Mouse (Mus musculus): ENCODE results near the gene Trmt44. TPM values are rescaled to one million over a fixed set of nuclear protein-coding genes. Genes with fewer than 3 reads are reported as not detected.
A peak's percentile ranks its signal among the peaks of the same experiment; 100 is the strongest.

Trmt44 gene
- total and polyA plus RNA-seq, 3 experiments, result 6.5 to 7.9 (median 7.5) TPM

- in situ Hi-C loops (cut with MboI; ENCODE audit: low pct_ligation_motif_present, low pct_unique_long_range_greater_than_20kb, low sequenced_read_pairs) (no loop called here), dilution Hi-C loops (cut with MboI; ENCODE audit: extremely low pct_ligation_motif_present, extremely low pct_unique_long_range_greater_than_20kb, low sequenced_read_pairs) (no loop called here)
- Histone ChIP-seq H3K27ac (ENCODE audit: insufficient read depth, low read depth) (no peak overlapping the region), H3K36me3 (replicated peaks in 1 of 2; ENCODE audit: control insufficient read depth in 1 of 2, insufficient read depth in 1 of 2, low read length in 1 of 2) (peaks cover 6 to 44% of the 10 kb centered on the region in 2 experiments), H3K4me3 (replicated peaks in 1 of 3; ENCODE audit: low read depth in 2 of 3, low read length in 2 of 3, poor library complexity in 1 of 3) (no peak overlapping the region), H3K9ac (ENCODE audit: insufficient read depth, low read depth) (no peak overlapping the region), H3K4me1 (ENCODE audit: control insufficient read depth in 1 of 2, insufficient read depth in 2 of 2) (peaks cover 2 to 11% of the 10 kb centered on the region in 2 experiments; a peak in 2 of 4 replicates), H3K79me2 (replicated peaks; ENCODE audit: control insufficient read depth, extremely low read depth, insufficient read depth, poor library complexity, severe bottlenecking) (no peaks in the 10 kb centered on the region), H3K9me3 (replicated peaks; ENCODE audit: low read length) (no peaks in the 10 kb centered on the region), H3K27me3 (replicated peaks) (no peaks in the 10 kb centered on the region), H3K4me2 (ENCODE audit: insufficient read depth, low read depth, poor library complexity, severe bottlenecking) (no peak overlapping the region)
- peak; percentile 28 for DNase-seq (ENCODE audit: extremely low read depth)
- TF ChIP-seq MEF2A (IDR thresholded peaks at IDR 0.05; ENCODE audit: borderline replicate concordance, low read depth, low read length) (no peak), ETS1 (conservative IDR thresholded peaks at IDR 0.05; ENCODE audit: low read depth, low read length) (peak; percentile 66), TCF12 (IDR thresholded peaks at IDR 0.05; ENCODE audit: low read depth, low read length) (0 out of 2 replicates have a peak, but pooled peaks have one; percentile 13), MYC (IDR thresholded peaks at IDR 0.05; ENCODE audit: low read depth, low read length) (no peak)
Observed at GRCm38 (mm10) chr5:35616943-35617342, 42.1 kb upstream of the Trmt44 start.

GRCm38 (mm10) chr5:35612722-35613121 lies 37.9 kb upstream of the Trmt44 start:
- Histone ChIP-seq H3K4me2 (ENCODE audit: insufficient read depth, low read depth, poor library complexity, severe bottlenecking) (no peak overlapping the region), H3K79me2 (replicated peaks; ENCODE audit: control insufficient read depth, extremely low read depth, insufficient read depth, poor library complexity, severe bottlenecking) (no peaks in the 10 kb centered on the region), H3K9me3 (replicated peaks; ENCODE audit: low read length) (no peaks in the 10 kb centered on the region), H3K27ac (ENCODE audit: insufficient read depth, low read depth) (no peak overlapping the region), H3K36me3 (replicated peaks in 1 of 2; ENCODE audit: control insufficient read depth in 1 of 2, insufficient read depth in 1 of 2, low read length in 1 of 2) (peaks cover 40 to 87% of the 10 kb centered on the region in 2 experiments), H3K4me1 (ENCODE audit: control insufficient read depth in 1 of 2, insufficient read depth in 2 of 2) (peaks cover 2 to 26% of the 10 kb centered on the region in 2 experiments; a peak in 3 of 4 replicates), H3K4me3 (replicated peaks in 1 of 3; ENCODE audit: low read depth in 2 of 3, low read length in 2 of 3, poor library complexity in 1 of 3) (no peak overlapping the region), H3K9ac (ENCODE audit: insufficient read depth, low read depth) (no peak overlapping the region), H3K27me3 (replicated peaks) (no peaks in the 10 kb centered on the region)
- in situ Hi-C loops (cut with MboI; ENCODE audit: low pct_ligation_motif_present, low pct_unique_long_range_greater_than_20kb, low sequenced_read_pairs) (no loop called here), dilution Hi-C loops (cut with MboI; ENCODE audit: extremely low pct_ligation_motif_present, extremely low pct_unique_long_range_greater_than_20kb, low sequenced_read_pairs) (no loop called here)
- TF ChIP-seq KAT2A (IDR thresholded peaks at IDR 0.05; ENCODE audit: insufficient replicate concordance, low read length) (no peak), CHD2 (IDR thresholded peaks at IDR 0.05; ENCODE audit: low read length) (no peak), SIN3A (IDR thresholded peaks at IDR 0.05; ENCODE audit: low read length) (no peak), RAD21 (IDR thresholded peaks at IDR 0.05; ENCODE audit: low read depth, low read length) (no peak)
- no peak for DNase-seq (ENCODE audit: extremely low read depth)

DNA sequence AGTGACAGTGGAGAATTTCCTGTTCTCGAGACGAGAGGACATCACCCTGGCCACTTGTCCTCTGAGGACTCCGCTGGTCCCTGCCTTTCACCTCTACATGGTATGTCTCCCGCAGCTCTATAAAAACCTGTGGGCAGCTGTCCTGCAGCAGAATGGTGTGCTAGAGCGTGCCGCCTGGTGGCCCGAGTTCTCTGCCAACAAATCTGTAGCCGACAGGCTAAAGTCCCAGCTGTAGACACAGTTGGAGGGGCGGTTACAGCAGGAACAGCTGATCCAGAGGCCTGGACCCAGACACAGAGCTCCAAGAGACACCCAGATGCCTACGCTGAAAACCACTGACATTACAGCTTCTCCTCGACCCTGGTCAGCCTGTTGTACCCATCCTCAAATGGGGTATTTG lies 37.0 kb upstream of the Trmt44 start:
- H3K9ac ChIP-seq (ENCODE audit: insufficient read depth, low read depth), result no peak overlapping the region
- H3K4me2 ChIP-seq (ENCODE audit: insufficient read depth, low read depth, poor library complexity, severe bottlenecking), result no peak overlapping the region
- H3K27ac ChIP-seq (ENCODE audit: insufficient read depth, low read depth), result no peak overlapping the region
- H3K27me3 ChIP-seq (replicated peaks), result no peaks in the 10 kb centered on the region
- no peak for DNase-seq (ENCODE audit: extremely low read depth)
- no peak overlapping the region for H3K4me3 ChIP-seq (replicated peaks in 1 of 3; ENCODE audit: low read depth in 2 of 3, low read length in 2 of 3, poor library complexity in 1 of 3)
- in situ Hi-C loops (cut with MboI; ENCODE audit: low pct_ligation_motif_present, low pct_unique_long_range_greater_than_20kb, low sequenced_read_pairs) (no loop called here), dilution Hi-C loops (cut with MboI; ENCODE audit: extremely low pct_ligation_motif_present, extremely low pct_unique_long_range_greater_than_20kb, low sequenced_read_pairs) (no loop called here)
- peaks cover 40 to 87% of the 10 kb centered on the region in 2 experiments for H3K36me3 ChIP-seq (replicated peaks in 1 of 2; ENCODE audit: control insufficient read depth in 1 of 2, insufficient read depth in 1 of 2, low read length in 1 of 2)
- peaks cover 0 to 23% of the 10 kb centered on the region in 2 experiments; a peak in 2 of 4 replicates for H3K4me1 ChIP-seq (ENCODE audit: control insufficient read depth in 1 of 2, insufficient read depth in 2 of 2)
- H3K9me3 ChIP-seq (replicated peaks; ENCODE audit: low read length), result no peaks in the 10 kb centered on the region
- H3K79me2 ChIP-seq (replicated peaks; ENCODE audit: control insufficient read depth, extremely low read depth, insufficient read depth, poor library complexity, severe bottlenecking), result no peaks in the 10 kb centered on the region
- TF ChIP-seq ZMIZ1 (IDR thresholded peaks at IDR 0.05; ENCODE audit: low read depth, low read length), result no peak
- TF ChIP-seq PAX5 (IDR thresholded peaks at IDR 0.05; ENCODE audit: low read length), result no peak
- no peak for TF ChIP-seq UBTF (IDR thresholded peaks at IDR 0.05; ENCODE audit: low read depth, low read length)
- TF ChIP-seq ZC3H11A (IDR thresholded peaks at IDR 0.05; ENCODE audit: low read depth, low read length), result no peak
- no peak for TF ChIP-seq MEF2A (IDR thresholded peaks at IDR 0.05; ENCODE audit: borderline replicate concordance, low read depth, low read length)
- TF ChIP-seq USF2 (conservative IDR thresholded peaks at IDR 0.05; ENCODE audit: low read depth, low read length), result no peak
- no peak for TF ChIP-seq MXI1 (IDR thresholded peaks at IDR 0.05; ENCODE audit: low read depth, low read length)
- TF ChIP-seq SMC3 (IDR thresholded peaks at IDR 0.05; ENCODE audit: low read depth, low read length), result no peak
- TF ChIP-seq POLR2AphosphoS2 (IDR thresholded peaks at IDR 0.05; ENCODE audit: low read depth, low read length), result no peak
